Mouse (Mus musculus): ENCODE results near the gene Opn3.
A peak's percentile ranks its signal among the peaks of the same experiment; 100 is the strongest.

The Opn3 gene

GRCm38 (mm10) chr1:175692246-175692996, at the start of gene Opn3, which contains the start of gene Chml:
Gene Opn3, minus strand, starts transcription at chr1:175692776.
Gene Chml, minus strand, starts transcription at chr1:175692901.
- peak; percentile 98 for DNase-seq

DNA sequence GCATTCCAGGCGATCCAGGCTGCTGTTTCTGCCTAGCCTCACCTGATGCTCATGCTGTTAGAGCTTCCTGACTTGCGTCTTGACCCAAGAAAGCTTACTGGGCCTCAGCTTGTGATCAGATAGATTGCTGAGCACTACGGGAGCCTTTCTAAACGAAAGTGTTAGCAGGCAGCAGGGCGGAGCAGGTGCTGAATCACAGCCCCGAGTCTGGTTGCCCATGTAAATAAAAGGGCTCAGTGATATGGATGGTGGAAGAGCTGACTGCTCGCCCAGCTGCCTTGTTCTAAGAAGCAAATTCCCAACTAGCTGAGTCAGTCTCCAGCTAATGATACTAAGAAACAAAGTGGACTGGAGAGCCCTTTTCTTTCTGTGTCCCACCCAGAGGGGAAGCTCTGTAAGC, 33.2 kb upstream of the Opn3 start:
- no peak for DNase-seq

- no peak for DNase-seq
These were observed 24.3 kb upstream of the Opn3 start for GRCm38 (mm10) chr1:175716832-175717231.

GRCm38 (mm10) chr1:175712338-175712909, 19.8 kb upstream of the Opn3 start:
- no peak for DNase-seq

GRCm38 (mm10) chr1:175708013-175708412, 15.4 kb upstream of the Opn3 start:
- no peak for DNase-seq

- DNase-seq, result no peak
These were observed 15.0 kb upstream of the Opn3 start for GRCm38 (mm10) chr1:175707599-175707998.

DNA sequence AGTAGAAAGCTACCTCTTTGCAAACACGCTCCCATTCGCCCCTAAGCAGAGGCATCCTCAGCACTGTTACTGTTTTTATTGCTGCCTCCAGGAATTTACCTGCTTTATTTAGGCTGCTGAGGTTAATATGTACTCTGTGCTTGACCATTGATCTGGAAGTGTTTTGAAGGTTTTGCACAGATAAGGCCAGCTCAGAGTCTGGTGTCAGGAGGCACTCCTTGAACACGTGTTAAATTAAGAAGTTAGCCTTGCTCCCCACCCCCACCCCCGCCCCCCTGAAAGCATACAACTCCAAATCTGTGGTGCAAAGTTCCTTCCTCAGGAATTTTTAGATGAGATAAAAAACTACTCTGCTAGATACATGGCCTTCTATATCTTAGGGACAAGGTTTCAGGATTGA, 8.6 kb upstream of the Opn3 start:
- DNase-seq, result no peak

GRCm38 (mm10) chr1:175699796-175700195, 7.2 kb upstream of the Opn3 start:
- no peak for DNase-seq

- DNase-seq, result no peak
These were observed 6.8 kb upstream of the Opn3 start for GRCm38 (mm10) chr1:175699375-175699774.

DNA sequence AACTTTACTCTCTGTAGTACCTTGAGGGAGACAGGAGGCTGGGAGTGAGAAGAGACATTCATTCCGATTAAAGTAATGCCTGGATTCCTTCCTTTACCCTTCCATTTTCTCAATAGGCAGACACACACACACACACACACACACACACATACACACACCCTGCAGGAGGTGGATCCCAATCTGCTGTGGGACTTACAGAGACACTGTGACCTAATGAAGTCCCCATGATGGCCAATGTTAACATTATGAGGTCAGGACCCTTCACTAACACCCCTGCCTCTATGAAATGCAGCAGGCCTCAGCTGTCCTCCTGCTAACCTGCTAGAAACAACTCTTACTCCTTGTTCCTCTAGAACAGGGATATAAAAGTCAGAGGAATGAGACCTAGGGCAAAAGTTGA, 5.7 kb upstream of the Opn3 start, which contains the start of gene Wdr64:
Gene Wdr64, plus strand, starts transcription at position 301 of the 400 bp plus-strand sequence.
- DNase-seq, result no peak

DNA sequence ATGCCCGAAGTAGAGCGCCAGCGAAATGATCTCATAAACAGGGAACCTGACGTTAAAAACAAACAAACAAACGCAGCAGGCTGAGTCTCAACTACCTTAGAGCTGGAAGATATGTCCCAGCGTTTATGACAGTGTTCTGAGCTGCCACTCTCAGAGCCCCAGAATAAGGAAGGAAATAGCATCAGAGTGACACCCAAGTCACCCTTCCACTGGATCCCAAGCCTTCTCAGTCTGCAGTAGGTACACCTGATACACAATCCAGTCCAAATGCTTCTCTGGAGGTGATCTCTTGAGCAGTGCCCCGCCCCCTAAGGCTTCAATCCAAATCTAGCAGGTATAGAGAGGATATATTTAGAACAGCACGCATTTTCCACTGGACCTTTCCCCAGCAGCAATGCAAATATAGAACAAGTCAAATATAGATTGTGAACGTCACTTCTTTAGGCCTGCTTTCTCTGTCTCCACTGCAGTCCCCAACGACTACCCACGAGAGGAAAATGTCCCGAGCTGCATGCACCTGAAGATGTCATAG, 919 bp upstream of the Opn3 start:
- DNase-seq, result peak; percentile 42

DNA sequence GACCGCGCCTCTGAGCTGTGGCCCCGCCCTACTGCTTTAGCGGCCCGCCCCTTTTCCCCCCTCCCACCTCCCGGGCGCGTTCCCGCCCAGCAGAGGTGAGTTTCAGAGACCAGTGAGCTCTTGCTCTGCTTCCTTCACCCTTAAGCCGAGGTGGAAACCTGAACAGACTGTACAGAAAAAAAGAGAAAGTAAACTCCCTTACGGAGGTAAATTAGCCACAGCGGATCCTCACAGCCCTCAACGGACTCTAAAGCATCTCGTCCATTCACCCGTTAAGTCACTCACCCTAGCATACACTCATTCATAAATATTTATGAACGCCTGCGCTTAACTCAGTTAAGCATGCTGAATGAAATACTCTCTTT, 403 bp upstream of the Opn3 start:
- no peak for DNase-seq

- DNase-seq, result no peak
These were observed 810 bp downstream of the Opn3 start for GRCm38 (mm10) chr1:175691686-175692245.

DNA sequence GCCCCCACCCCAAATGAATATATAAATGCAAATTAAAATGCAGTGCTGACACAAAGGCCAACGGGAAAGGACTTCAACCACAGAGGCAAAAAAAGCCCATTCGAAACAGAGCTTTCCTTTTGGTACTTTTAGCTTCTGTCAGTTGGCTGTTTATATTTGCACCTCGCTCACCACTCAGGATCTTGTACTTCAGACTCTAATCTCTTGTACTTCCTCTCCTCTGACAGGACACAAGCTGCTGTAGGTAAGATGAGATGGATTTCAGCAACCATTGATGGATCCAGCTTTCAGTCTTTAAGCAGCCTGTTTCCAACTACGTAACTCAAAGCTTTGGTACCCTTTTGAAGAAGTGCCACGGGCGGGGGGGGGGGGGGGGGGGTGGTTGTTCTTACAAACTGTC, 11.6 kb downstream of the Opn3 start:
- no peak for DNase-seq

- DNase-seq, result no peak
These were observed 15.1 kb downstream of the Opn3 start for GRCm38 (mm10) chr1:175677459-175677858.

DNA sequence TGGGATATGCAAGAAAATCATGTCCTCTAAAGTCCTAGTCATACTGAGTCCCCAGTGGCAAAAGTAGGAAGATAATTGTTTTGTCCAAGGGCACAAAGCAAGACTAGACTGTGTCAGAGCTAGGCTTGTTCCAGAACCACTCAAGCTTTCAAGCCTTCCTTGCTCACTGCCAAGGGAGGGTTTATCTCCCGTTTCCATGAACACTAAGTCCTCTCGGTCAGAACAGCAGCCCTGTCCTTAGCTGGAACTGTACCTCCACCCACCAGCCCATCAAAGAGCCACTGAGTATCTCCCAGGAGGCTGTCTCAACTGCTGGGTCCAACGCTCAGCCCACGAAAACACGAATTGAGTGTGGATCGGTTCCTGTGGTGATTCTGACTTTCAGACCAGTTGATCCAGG, 17.5 kb downstream of the Opn3 start:
- DNase-seq, result no peak

GRCm38 (mm10) chr1:175673563-175674325, 18.8 kb downstream of the Opn3 start:
- DNase-seq, result no peak

DNA sequence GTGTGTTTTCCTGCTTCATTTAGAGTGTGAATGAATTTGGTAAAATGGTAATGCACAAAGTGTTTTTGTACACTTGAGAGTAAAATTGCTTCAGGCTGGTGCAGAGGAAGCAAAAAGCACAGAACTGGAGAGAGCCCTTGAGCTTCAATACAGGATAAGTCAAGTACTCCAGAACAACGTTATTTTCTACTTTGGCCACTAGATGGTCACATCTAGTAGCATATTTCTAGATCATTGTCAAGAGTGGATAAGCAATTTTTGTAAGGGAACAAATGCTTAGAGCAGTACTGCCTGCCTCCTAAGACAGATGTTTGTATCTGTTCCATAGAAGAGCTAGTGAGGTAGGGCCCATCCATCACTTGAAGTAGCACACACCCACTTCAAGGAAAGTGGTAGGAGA, 20.9 kb downstream of the Opn3 start:
- DNase-seq, result no peak

- no peak for DNase-seq
These were observed 22.5 kb downstream of the Opn3 start for GRCm38 (mm10) chr1:175670042-175670441.

DNA sequence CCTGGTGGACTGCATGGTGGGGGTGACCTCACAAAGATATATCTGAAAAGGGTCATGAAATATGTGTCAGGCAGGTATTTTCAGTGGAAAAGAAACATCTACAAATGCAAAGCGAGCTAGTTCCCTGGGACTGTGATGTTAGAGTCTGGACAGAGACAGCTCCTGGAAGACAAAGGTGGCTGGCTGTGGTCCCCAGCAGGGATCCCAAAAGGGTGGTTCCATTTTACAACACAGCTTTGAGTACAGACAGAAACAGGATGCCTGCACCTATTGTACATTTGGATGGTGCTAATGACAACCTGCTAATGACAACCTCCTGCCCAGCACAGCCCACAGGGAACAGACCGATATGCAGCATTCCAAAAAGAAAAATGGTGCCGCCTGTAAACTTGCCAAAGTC, 23.1 kb downstream of the Opn3 start:
- DNase-seq, result no peak

DNA sequence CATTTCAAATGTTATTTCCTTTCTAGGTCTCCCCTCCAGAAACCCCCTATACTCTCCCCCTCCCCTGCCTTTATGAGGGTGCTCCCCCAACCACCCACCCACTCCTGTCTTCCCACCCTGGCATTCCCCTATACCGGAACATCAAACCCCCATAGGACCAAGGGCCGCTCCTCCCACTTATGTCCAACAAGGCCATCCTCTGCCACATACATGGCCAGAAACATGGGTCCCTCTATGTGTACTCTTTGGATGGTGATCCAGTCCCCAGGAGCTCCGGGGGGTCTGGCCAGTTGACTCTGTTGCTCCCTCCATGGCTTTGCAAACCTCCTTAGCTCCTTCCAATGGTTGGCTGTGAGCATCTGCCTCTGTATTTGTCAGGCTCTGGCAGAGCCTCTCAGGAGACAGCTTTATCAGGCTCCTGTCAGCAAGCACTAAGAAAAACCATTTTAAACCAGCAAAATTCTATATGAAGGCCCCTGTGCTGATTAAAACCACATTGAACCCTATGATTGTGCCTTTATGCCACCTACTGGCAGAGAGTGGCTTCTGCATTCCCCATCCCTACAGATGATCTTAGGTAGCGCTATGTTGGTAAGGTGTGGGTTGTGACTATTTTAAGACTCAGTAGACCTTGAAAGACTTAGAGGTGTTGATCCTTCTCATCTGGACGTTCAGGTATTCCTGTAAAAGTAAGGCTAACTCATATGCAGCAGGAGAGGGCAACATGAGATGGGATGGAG, 23.7 kb downstream of the Opn3 start:
- no peak for DNase-seq

DNA sequence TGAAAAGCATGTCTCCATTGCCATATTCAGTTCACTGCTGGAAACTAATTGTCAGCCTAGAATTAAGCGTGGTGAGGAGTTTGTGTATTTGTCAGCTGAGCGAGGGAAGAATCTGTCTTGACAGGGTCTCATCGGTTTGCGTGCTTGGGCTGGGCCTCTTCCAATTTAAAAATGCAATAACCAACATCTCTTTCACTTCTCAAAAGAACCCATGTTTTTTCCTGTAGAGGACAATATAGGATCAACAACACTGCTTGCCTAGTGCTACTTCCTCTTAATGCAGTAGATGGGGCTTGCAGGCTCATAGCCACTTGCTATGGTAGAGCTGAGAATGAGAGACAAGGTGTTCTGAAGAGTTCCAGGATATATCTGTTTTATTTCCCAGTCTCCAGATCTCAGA, 32.7 kb downstream of the Opn3 start:
- DNase-seq, result no peak

GRCm38 (mm10) chr1:175648615-175649014, 44.0 kb downstream of the Opn3 start:
- DNase-seq, result no peak
